Mouse (Mus musculus): ENCODE measurements at regions not wholly inside any gene's neighbourhood (a gene's known extent, or its start where the extent isn't known, plus 50 kb on each side); places are given as distances from the start of the nearest gene placed in this dataset.

- TF ChIP-seq CTCF (conservative IDR thresholded peaks at IDR 0.05; ENCODE audit: low read length) (no peak), POU5F1 (IDR thresholded peaks at IDR 0.05; ENCODE audit: borderline replicate concordance, low read length) (no peak)
Observed at GRCm38 (mm10) chr12:25244666-25245065, 147.7 kb upstream of the Id2 start.
